Mouse (Mus musculus) CD4-positive, CD25-positive, alpha-beta regulatory T cell, adult 4 months (primary cell): ENCODE measurements around the gene Hdac4. TPM values are rescaled to one million over a fixed set of nuclear protein-coding genes. Genes with fewer than 3 reads are reported as not detected.

Experiments
- ATAC-seq: one replicate; pipeline ENCODE4 v1.8.0; 2017
- polyA plus RNA-seq, 2 experiments: library from polyadenylated mRNA; unstranded; fragments of 100-300 nt; shearing (Covaris generic); gene quantifications; one replicate each; pipeline ENCODE4 v1.2.1; 2017

Gene Hdac4
- polyA plus RNA-seq, 2 experiments from 2014 or later, result 61.6 to 72.5 TPM

DNA sequence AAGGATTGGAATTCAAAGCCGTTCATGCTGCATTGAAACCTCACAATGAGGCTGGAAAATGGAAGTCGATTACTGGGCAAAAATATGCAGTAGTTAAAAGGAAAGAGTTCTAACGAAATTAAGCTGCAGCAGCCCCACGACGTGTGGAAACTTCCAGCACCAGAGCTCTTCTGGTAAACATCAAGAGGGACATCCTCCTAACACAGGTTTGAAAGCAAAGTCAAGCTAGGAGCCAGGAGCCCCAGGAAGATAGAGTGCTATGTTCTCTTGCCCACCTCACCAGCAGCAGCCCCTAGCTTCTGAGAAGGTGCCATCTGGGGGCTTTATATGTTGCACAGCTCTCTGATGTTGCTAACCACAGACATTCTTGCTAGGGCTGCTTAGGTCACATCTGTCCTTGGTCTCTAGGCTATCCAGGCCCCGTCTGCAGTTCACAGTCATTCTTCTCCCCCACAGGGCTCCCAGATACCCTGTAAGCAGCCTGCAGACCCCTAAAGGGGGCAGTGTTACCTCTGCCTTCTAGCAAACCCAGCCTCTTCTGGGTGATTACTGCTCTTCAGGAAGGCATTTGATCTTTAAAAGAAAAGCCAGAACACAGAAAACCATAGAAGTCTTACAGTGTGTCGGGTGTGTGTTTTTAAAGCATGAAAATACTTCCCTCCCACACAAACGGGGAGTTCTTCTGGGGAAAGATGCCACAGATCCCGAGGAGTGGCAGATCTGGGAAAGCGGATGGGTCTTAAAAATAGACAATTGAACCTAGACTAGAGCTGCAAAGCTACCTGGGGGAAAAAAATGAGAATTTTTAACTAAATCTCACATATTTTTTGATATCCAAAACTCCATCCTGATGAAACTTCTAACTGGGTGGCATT lies 17.2 kb downstream of the Hdac4 start:
- peak; percentile 4 for ATAC-seq

DNA sequence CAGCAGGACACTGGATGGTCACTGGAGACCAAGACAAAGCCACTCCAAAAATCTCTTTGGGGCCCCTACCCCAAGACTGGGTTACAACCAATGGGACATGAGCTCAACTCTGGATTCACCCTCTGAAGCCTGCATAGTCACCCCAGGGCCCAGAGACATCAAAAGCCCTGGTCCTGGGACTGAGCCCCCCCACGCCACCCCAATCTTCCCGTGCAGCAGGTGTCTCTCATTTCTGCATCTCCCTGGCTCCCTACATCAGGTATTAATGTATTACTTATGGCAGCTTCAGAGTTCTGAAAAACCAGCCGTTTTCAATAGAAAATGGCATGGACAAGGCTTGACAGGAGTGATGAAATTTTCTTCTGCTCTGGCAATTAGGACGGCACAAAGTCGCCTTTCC lies 17.9 kb downstream of the Hdac4 start:
- ATAC-seq, result no peak

DNA sequence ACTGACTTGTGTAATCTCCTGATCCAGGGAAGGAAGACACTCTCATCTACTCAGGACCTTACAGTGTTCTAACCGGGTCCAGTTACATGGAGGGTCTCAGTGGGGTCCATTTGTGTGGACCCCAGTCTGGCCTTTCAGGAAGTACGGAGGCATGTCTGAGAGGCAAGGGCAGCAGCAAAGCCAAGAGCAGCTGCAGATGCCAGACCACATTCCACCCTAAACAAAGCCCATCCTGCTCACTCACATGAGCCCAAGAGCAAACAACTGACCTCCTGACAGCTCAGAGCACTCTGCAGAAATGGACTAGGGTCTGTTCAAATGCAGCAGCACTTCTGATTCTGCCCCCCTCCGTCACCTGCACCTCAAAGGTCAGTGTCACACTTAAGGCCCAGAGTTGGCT lies 18.3 kb downstream of the Hdac4 start:
- no peak for ATAC-seq

DNA sequence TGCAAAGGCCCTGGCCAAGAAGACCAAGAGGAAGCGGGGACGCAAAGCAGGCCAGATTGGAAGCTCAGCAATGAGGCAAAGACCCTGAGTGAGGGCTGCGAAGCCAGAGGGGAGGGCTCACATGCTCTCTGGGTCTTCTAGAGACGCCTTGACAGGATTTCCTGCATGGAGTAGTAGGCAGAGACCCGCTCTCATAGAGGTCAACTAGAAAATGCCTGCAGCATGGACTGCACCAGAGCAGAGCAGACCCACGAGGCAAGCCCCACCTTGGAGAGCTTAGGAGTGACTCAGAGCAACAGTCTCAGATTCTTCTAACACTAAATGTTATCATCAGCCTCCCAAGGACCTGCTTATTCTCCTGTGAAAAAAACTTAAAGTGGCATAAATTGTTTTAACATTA lies 20.2 kb downstream of the Hdac4 start:
- no peak for ATAC-seq

DNA sequence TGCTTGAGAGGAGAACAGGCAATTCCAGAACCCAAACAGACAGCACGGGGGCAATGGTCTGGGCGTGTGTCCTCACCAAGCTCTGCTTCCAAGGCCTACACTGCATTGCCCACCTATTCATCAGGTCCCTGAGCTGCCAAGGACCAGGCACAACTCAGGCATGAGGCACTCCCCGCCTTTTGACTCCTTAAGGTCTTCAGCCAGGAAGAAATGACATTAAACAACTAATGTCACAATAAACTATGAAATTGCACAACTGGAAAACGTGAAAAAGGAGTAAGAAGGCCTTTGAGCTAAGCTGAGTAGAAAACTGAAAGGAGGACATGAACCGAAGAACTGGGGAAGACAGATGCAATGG lies 20.6 kb downstream of the Hdac4 start:
- ATAC-seq, result no peak

DNA sequence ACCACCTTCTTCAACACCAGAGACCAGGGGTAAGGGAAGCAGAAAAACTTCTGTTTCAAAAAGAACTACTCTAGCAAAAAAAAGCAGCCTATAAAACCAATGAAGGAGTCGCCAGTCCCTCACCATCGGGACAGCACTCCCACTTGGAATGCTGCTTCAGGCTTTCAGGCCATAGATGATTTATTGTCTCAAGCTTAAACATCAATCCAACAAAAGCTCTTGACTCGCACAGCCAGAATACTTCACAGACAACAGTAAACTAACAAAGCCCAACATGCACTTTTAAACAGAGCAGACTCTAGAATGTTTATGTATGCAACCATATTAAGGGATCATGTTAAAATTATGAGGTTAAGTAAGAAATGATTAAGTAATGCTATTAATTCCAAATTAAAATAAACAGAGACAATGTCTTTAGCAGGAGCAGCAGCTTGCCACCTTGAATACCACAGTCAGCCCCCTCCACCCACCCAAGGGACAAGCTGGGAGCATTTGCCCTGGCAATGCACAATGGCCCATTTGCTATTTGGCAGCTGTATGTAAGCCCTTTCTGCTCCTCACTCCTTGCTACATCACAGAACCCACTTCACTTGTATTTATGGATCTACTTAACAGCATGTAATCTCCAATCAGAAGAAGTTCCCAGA lies 21.1 kb downstream of the Hdac4 start:
- ATAC-seq, result no peak

DNA sequence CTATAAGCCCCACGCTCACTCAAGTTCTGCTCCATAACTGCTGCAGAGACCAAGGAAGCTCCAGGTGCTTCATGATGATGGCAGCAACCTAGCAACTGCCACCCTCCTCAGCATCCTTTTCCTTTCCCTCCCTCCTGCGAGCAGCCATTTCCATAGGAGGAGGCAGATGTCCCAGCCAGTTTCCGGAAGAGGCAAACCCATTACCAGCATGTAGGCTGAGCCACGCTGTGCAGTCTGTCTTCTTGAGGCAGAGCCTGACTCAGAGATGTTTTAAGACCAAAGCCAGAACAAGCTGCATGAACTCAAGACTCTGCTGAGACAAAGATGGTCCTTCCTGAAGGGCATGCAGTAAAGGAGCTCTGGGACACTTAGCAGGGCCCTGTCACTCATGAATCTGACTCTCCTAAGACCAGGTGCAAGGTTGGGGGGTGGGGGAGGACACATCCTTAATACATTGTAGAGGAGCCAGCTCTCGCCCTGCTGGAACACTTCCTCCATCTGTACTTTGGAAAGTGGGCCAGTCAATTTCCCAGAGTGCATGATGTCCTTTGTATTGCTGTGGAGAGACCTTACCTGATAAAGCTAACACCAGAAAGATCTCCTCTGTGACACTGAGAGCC lies 24.8 kb downstream of the Hdac4 start:
- no peak for ATAC-seq

DNA sequence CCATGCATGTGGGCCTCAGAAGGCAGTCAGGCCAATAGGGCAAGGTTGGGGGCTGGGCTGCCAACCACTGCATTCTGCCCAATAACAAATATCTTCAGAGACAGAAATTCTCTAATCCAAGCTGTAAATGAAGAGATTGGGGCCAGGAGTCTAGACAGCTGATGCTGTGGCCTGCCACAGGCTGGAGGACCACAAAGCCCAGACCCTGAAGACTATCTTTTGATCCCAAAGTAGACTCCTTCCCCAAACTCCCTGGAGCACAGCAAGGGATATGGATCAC lies 25.8 kb downstream of the Hdac4 start:
- no peak for ATAC-seq

DNA sequence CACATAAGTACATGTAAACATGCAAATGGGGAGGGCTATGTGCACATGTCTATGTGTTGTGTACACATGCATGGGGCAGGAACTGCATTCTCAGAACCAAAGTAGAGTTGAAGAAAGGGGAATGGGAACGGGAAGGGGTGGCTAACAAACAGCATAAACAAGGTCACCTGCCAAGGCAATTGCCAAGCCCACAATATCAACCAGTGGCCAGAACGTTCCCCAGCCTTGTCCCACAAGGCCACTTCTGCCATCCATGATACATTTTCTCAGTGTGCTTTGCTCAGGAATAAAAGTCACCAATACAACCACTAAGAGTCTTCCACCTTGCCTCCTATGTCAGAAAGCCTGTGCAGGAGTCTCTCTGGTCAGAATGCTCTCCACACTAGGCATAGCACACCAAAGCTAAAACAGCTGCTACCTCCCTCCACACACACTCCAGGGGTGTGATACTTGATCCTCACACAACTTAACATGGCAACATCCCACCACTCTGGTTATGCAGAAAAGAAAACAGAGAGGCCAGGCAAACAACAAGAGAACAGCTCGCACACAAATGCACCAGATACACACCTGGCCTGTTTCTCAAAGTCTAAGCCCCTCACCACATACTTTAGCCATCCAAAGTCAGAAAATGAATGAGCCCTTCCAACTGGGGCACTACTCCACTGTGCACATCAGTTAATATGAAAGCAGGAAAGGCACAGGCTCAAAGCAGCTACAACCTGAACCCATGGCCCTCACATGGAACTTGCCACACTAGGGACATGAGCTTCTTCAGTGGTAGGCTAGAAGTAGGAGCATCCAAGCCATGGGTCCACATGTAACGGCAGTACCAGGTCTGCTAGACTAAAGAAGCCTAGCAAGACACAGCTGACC lies 26.4 kb downstream of the Hdac4 start:
- ATAC-seq, result no peak

DNA sequence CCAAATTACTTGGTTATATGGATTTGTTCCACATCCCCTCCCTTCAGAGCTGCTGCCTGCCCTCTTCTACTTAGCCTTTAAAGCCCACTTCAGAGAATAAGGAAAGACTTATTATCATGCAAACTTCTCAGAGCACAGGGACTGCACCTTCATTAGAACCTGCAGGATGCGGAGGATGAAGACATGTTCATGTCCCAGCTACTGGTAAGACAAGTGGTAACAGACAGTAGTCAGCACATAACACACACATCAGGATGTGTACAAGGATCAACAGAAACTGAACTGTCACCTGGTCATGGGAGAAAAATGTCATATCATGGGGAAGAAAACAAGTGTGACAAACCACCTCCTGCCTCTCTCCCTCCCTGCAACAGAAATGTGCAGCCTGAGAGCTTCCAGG lies 31.6 kb downstream of the Hdac4 start:
- peak; percentile 80 for ATAC-seq

DNA sequence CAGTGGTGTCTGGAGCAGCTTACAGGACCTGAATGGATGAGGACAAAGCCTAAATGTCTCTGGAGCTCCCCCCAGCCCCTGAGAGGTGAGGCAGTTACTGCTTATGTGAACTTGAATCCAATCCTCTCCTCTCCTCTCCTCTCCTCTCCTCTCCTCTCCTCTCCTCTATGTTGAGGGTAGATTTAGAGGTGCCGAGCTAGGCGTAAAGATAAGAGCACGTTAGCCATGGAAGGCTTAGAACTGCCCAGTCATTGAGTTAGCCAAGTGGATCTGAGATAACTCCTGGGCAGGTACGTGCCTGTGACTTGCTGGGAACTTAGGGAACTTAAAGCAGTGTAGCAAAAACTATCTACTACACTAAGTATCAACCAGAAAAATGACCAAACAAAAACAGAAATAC lies 35.7 kb downstream of the Hdac4 start:
- ATAC-seq, result no peak

DNA sequence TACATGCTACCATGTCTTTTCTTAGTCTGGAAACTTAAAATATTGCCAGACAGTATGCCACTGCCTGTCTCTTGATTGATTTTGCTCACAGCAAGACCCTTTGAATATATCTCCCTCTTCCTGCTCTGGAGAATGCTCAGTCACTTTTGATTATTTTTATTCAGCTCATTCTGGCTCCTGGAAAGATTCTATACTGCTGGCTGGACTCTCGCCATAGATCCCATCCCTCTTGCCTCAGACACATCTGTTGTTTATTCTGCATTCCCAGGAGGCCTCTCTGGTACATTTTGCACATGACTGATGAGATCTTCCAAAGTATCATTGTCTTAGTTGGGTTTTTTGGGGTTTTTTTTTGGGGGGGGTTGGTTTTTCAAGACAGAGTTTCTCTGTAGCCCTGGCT lies 45.3 kb downstream of the Hdac4 start:
- ATAC-seq, result no peak

DNA sequence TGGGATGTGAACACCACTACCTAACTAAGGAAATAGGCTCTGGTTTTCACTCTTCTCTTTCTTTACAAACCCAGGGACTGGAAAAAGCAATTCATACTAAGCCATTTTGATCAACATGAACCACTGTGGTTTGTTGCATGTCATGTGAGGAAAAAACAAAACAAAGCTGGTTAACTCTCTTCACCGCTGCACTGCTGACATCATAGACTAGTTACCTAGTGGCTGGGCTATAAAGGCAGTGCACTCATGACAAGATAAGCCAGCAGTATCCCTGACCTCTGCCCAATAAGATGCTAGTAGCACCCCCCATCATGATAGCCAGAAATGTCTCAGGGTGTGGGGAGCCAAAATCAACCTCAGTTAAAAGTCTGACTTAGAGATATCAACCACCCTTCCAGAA lies 47.0 kb downstream of the Hdac4 start:
- ATAC-seq, result no peak

DNA sequence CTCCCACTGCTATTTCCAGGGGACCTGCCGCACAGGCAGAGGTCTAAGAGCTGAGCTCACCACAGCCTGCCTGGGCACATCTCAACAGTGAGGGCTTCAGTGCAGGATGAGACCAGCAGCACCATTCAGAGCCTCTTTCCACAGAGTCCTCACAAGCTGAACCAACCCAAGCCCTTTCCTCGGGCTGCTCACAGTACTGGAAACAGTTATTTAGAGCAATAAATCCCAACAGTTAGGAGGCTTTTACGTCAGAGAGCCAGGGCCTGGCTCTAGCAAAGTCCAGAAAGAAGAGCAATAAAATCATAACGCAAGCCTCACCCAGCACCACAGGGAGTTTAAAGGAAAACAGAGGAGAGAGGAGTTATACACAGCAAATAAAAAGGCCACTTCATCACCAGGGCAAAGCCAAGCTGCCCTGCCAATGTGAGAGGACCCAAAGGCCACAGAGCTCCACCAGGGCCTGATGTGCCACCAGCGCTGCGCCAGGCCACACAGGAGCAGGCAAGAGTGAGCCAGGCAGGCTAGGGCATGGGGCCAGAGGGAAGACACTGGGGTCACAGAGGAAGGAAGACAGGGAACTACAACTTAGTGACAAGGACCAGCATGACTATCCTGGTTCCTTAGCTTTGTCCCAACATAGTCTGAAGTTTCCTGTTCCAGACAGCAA lies 50.5 kb downstream of the Hdac4 start:
- no peak for ATAC-seq

DNA sequence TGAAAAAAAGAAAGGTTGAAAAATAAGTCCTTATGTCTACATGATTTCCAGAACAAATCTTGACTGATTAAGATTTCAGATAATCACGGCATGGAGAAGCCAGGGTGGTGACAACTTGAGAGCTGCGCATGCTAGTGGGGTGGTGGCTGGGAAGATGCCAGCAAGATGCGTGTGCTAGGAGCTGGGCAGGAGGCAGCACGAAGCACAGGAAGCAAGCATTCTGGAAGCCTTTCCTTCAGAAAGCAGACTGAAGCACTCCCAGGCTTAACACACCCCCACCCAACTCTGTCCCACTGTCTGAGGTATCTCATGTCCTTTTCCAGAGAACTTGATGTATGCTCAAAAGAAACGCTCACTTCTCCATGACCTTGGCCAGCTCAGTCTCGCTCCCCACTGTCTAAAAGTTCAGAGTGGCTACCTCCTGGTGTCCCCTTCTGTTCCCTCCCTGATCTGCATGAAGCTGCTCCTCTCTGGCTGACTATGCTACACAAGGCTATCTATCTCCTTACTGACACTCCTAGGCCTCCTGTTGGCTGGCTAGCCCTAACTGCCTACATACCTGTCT lies 52.1 kb downstream of the Hdac4 start:
- ATAC-seq, result no peak

DNA sequence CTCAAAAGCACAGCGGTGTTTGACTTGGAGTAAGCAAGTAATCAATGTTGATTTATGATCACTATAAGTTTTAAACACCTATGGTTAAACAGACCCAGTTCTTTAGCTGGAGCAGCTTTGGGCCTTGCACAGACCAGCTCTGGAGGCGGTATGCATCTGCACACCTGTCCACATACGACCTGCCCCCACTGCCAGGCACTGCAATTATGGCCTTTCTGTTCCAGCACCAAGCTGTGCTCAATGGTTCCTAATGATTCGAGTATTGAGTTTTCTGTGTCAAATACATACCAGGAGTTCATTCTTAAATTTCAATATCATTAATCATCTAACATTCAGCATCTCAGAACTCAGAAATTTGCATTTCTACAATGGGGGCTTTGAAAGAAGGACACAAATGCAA lies 52.7 kb downstream of the Hdac4 start:
- no peak for ATAC-seq

DNA sequence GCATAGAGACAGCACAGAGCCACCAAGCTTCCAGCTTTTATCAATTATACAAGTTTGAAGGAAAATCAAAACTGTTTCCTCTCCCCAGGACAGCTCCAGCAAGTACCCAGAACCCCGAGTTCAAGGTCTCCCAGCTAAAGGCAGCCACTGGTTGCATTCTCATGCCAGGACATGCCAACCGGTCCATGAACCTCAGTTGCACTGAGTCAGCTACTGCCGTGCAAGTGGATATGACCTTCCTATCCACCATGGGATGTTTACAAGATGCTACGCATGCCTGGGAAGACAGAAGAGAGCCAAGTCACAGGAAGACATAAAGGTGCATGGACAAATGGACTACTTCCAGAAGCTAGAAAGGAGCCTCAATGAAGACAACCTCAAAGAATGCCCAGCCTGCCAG lies 56.5 kb downstream of the Hdac4 start:
- ATAC-seq, result no peak

DNA sequence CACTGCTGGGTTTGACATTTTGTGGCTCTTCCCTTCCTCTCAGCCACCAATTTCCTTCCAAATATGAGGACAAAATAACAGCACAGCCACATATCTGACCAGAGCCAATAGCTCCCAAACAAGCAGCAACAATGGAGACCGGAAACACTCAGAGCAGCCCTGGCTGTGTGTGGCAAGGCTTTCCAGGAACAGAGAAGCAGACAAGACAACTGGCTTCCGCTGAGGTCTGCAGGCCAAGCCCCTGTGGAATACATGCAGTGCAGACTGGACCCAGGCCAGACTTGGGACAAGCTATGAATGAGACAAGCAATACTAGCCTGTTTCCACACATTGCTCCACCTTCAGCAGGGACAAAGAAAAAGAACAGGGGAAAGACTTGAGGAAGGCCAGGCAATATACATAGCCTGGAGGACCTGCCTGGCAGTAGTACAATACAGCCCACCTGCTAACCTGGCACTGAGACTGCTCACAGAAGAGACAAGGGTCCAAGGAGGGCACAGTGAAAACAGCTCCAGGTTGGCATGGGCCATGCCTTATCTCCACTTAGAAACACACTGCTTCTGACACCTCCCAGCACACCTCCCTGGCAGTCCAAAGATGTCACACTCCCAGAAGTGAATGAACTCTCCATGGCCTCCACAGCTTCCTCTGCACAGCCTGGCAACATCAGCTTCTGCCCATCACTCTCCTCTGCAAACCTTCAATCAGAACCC lies 58.2 kb downstream of the Hdac4 start:
- ATAC-seq, result no peak

DNA sequence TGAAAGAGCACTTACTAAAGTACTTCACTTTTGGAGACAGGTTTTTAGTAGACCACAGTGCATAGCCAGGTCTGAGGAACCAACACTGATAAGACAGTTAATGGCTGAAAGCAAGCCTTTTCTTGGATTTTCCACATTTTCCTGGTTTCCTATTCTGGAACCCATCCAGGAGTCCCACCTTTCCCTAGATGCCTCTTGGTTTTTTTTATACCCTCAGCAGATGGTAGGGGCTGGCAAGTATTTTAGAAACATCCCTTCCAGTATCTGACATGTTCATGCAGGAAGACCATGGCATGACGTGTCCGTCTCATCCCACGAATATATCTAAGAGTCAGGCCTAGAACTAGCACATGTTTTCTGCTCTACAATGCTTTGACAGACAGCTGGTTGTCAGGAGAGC lies 59.1 kb downstream of the Hdac4 start:
- ATAC-seq, result no peak

DNA sequence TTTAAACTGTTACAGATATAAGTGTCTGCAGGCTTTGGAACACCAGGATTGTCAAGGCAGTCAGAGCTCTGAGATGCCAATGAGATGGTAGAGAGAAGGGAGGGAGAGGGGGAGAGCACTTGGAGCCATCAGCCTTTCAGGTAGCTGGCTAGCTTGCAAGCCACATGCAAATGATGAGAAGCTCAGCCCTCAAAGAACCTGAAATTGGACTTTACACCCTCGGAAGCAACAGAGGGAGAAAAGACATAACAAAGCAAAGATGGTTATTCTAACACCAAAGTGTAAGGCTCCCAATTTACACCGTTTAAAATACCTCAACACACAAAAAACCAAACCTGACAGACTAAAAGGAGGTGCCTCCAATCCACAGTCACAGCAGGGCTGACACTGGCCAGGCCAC lies 63.3 kb downstream of the Hdac4 start:
- no peak for ATAC-seq

DNA sequence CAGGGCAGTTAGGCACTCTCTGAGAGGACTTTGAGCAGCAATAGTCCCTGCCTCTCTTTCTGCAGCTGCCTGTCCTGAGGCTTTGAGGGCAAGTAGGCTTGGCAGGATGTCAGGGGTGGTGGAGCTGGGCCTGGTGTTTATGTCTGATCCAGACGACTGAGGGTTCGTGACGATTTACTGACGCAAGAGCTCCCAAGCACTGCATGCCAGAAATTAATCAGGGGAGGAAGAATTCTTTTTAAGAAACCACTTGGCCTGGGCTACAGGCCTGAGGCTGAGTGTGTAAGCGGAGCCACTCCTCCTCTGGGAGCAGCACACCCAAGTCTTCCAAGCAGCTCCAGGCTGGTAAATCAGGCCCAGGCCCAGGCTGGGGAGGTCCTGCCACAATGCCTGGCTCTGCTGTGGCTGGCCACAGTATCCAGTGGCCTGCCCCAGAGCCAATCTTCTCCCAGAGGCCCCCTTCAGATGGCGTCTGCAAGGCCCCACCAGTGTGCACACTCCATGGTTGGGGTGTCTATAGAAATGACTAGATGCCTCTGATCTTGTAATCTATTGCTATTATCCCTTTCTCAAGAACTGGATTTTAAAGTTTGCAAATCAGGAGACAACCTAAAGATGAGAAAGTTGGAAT lies 64.9 kb downstream of the Hdac4 start:
- peak; percentile 78 for ATAC-seq
